Mouse (Mus musculus): Measurements from ENCODE around the gene Glod4. TPM values are rescaled to one million over a fixed set of nuclear protein-coding genes. Genes with fewer than 3 reads are reported as not detected.

The Glod4 gene
- polyA plus RNA-seq, 1 experiment from 2014 or later, result 129 TPM

DNA sequence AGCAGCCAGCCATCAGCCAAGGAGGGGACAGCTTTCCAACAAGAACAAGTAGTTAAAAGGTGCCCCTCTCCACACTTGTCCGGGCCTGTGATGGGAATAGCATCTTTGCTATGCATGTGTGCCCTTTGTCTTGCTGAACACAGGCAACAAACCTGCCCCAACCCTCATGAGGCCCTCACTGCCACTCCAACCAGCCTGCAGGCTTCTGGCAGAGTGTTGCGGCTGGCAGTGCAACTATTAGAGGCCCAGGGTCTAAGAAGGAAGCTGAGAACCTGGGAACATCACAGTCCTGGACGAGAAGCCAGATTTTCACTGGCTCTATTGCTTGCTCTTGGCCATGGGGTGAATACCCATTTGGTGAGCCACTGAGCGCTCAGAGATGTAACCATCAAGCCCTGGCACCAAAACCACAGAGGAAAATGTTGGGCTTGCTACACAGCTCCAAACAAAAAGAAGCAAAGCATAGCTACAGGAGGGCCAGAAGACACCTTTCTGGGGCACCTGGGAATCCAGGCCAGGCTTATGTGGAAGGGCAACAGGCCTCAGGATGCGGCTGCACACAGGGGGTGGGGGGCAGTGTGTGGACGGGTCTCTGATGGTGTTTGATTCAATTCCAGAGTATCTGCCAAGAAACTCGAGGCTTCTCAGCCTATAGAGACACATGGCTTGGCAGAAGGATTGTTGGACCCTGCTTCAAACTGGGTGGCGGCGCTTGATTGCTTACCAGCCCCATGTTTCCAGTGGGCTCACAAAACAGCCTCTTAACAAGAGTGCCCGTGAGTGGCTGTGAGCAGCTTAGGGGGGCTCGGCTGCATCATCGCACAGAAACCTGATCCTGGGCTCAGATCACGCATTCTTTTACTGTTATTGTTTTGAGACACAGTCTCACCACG, 35.7 kb upstream of the Glod4 start:
- ATAC-seq, result peak; percentile 43
- Histone ChIP-seq H3K27me3 (no peaks in the 10 kb centered on the region), H3K9me3 (replicated peaks) (no peaks in the 10 kb centered on the region), H3K4me2 (no peak overlapping the region), H3K36me3 (ENCODE audit: poor library complexity, severe bottlenecking) (peaks cover 8% of the 10 kb centered on the region; the same call in 1 of the 2 replicates), H3K4me1 (peaks cover 15% of the 10 kb centered on the region), H3K27ac (peak overlapping the region; percentile 35), H3K9ac (peak overlapping the region; percentile 26; the same call in 1 of the 2 replicates), H3K4me3 (no peak overlapping the region)
- 42% methylated on average over 14 of the region's 14 CpGs for WGBS

DNA sequence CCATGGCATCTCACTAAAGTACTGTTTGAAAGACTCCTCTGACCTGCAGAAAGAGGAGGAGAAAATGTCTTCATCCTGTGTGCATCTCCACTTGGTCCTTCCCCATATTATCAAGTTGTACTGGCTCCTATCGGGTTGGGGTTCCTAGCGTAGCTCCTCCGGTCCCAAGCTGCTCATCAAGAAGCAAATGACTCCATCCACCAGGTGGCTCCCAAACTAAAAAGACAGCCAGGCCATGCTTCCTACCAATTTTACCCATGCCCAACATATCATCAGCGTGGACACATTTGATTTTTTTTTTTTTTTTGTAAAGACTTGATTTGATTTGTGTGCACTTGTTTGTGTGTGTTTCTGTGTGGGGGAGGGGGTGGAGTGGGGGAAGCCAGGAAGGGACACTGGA, 28.9 kb upstream of the Glod4 start:
- no peak overlapping the region for H3K27ac ChIP-seq
- no peak overlapping the region for H3K9ac ChIP-seq
- H3K4me1 ChIP-seq, result peaks cover 13% of the 10 kb centered on the region
- 0 out of 2 replicates have a peak, but pooled peaks cover 5% of the 10 kb centered on the region for H3K27me3 ChIP-seq
- H3K4me2 ChIP-seq, result no peak overlapping the region
- H3K36me3 ChIP-seq (ENCODE audit: poor library complexity, severe bottlenecking), result peaks cover 9% of the 10 kb centered on the region; the same call in 1 of the 2 replicates
- 85% methylated on average over 4 of the region's 4 CpGs for WGBS
- no peak for ATAC-seq
- no peak overlapping the region for H3K4me3 ChIP-seq
- no peaks in the 10 kb centered on the region for H3K9me3 ChIP-seq (replicated peaks)

DNA sequence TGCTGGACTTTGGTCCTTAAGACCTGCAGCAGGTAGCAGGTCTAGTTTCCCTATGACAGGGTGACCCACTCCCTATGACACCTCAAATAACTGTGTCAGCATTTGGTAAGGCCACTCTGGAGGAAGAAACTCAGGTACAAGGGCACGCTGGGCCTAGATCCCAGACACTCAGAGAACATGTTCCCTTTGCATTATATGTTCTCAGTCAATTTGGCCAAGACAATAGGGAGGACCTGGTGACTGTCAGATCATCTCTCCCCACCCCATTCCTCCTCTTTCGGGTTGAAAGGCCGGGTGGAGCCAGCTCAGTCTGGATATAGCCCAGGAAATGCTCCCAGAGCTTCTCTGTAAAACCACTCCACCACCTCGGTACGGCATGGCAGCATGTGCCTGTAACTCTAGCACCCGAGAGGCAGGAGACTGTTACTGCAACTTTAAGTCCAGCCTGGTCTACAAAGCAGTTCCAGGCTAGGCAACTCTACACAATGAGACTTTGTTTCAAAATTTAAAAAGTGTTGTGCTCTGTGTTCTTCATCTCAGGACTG, 25.1 kb upstream of the Glod4 start:
- Histone ChIP-seq H3K9me3 (replicated peaks) (no peaks in the 10 kb centered on the region), H3K36me3 (ENCODE audit: poor library complexity, severe bottlenecking) (peaks cover 4% of the 10 kb centered on the region; the same call in 1 of the 2 replicates), H3K9ac (peak overlapping the region; percentile 58), H3K4me1 (peaks cover 31% of the 10 kb centered on the region), H3K4me2 (no peak overlapping the region), H3K27me3 (peaks cover 14% of the 10 kb centered on the region; the same call in 1 of the 2 replicates), H3K27ac (peak overlapping the region; percentile 60; the same call in 1 of the 2 replicates), H3K4me3 (no peak overlapping the region)
- no peak for ATAC-seq
- WGBS, result 36% methylated on average over 6 of the region's 6 CpGs

DNA sequence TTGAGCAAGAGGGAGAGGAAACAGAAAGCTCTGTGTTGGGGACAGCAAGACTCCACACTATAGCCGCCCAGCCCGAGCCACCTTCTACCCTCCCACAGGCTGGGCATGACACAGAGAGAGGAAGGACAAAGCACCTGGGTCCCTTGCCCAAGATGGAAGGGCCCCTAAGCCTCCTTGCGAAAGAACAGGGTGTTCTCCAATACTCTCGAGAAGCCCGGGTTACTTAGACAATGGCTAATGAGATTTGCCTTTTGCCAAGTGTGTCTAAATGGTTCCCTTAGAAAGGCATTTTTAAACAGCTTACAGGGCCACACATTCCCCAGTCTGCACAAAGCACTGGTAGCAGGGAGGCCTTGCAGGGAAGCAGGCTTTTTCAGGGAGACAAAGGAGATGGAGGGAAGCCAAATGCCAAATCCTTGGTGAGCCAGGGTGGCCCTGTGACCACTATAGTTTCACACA, 24.5 kb upstream of the Glod4 start:
- Histone ChIP-seq H3K27me3 (peaks cover 14% of the 10 kb centered on the region; the same call in 1 of the 2 replicates), H3K9ac (peak overlapping the region; percentile 58), H3K9me3 (replicated peaks) (no peaks in the 10 kb centered on the region), H3K4me1 (peaks cover 34% of the 10 kb centered on the region), H3K4me2 (peak overlapping the region; percentile 20), H3K27ac (peak overlapping the region; percentile 60), H3K4me3 (no peak overlapping the region), H3K36me3 (ENCODE audit: poor library complexity, severe bottlenecking) (peaks cover 4% of the 10 kb centered on the region; the same call in 1 of the 2 replicates)
- ATAC-seq, result peak; percentile 69
- WGBS, result 5% methylated on average over 5 of the region's 5 CpGs

DNA sequence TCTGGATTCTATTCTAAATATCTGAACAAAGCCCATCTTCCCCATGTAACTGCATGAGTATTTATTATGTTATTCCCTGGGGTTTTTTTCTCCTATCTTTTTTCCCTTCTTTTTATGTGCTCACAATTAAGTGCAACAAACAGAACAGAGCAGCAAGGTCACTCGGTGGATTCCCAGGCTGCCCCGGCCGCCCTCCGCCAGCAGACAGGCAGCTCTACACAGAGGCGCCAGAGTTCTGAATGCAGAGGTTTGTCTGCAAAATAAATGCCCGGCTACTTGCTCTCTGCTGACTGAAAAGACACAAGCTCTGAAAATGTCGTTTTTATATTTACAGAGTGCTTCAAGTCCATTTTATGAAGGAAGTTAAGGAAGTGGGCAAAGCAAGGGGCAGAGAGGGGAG, 24.0 kb upstream of the Glod4 start:
- Histone ChIP-seq H3K4me1 (peaks cover 38% of the 10 kb centered on the region), H3K27ac (peak overlapping the region; percentile 60), H3K36me3 (ENCODE audit: poor library complexity, severe bottlenecking) (peaks cover 4% of the 10 kb centered on the region; the same call in 1 of the 2 replicates), H3K27me3 (peaks cover 14% of the 10 kb centered on the region; the same call in 1 of the 2 replicates), H3K9me3 (replicated peaks) (no peaks in the 10 kb centered on the region), H3K4me3 (no peak overlapping the region), H3K4me2 (peak overlapping the region; percentile 20), H3K9ac (peak overlapping the region; percentile 58)
- ATAC-seq, result no peak
- 20% methylated on average over 7 of the region's 7 CpGs for WGBS

DNA sequence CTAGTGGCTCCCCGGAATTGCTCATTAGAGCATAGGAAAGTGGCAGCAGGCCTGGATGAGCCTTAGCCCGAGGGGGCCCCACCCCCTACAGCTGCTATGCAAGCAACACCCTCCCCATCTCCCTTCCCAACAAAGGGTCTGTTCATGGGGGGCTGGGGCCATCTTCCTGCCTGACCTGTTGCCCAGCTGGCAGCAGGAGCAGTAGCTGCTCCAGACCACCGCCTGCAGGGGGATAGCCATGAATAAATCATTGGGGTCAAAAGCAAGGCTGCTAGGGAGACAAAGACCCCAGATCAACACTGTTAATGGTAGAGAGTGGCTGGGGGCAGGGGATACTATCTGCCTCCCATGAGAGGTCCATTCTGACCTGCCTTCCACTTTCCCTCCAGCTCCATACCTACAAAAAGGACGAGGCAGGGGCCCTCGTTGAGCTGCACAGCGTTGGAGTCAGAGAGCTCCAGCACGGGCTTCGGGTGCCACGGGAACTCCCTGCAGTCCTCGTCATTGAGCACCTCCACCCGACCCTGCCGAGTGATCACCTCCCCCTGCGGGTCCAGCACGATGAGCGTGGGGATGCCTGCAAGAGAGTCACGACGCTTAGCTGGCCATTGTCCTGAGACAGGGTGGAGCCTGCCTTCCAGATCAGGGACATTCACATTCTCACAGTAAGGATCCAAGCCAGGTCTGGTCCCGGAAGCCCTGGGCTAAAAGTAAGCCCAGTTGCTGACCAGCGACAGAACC, 19.3 kb upstream of the Glod4 start:
- Histone ChIP-seq H3K9me3 (replicated peaks) (no peaks in the 10 kb centered on the region), H3K4me1 (peaks cover 58% of the 10 kb centered on the region), H3K4me3 (no peak overlapping the region), H3K4me2 (peak overlapping the region; percentile 7; the same call in 1 of the 2 replicates), H3K27ac (peak overlapping the region; percentile 19; the same call in 1 of the 2 replicates), H3K36me3 (ENCODE audit: poor library complexity, severe bottlenecking) (peaks cover 9% of the 10 kb centered on the region; the same call in 1 of the 2 replicates), H3K27me3 (peaks cover 8% of the 10 kb centered on the region; the same call in 1 of the 2 replicates), H3K9ac (peak overlapping the region; percentile 39; the same call in 1 of the 2 replicates)
- no peak for ATAC-seq
- 11% methylated on average over 19 of the region's 19 CpGs for WGBS

DNA sequence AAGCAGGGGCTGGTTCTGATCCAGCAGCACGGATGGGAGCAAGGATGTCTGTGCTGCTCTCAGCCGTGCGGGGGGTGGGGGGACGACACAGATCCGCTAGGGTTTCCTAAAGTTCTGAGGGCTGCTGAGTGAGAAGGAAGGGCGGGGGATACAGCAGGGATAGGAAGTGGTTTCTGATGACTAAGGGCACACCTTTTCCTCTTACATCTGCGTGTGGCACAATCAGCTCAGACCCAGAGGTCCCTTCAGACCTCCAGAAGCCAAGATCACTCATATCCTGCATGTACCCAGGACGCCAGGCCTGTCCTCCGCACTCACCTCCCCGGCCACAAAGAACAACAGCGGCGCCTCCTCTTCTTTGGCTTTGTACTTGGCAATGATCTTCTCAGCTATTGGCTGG, 17.7 kb upstream of the Glod4 start:
- Histone ChIP-seq H3K4me1 (peaks cover 47% of the 10 kb centered on the region), H3K9me3 (replicated peaks) (no peaks in the 10 kb centered on the region), H3K27ac (0 out of 2 replicates have a peak overlapping the region, but pooled peaks have one; percentile 35), H3K9ac (peak overlapping the region; percentile 46; the same call in 1 of the 2 replicates), H3K4me2 (no peak overlapping the region), H3K27me3 (peaks cover 8% of the 10 kb centered on the region; the same call in 1 of the 2 replicates), H3K4me3 (no peak overlapping the region), H3K36me3 (ENCODE audit: poor library complexity, severe bottlenecking) (peaks cover 9% of the 10 kb centered on the region; the same call in 1 of the 2 replicates)
- no peak for ATAC-seq
- 74% methylated on average over 12 of the region's 12 CpGs for WGBS

DNA sequence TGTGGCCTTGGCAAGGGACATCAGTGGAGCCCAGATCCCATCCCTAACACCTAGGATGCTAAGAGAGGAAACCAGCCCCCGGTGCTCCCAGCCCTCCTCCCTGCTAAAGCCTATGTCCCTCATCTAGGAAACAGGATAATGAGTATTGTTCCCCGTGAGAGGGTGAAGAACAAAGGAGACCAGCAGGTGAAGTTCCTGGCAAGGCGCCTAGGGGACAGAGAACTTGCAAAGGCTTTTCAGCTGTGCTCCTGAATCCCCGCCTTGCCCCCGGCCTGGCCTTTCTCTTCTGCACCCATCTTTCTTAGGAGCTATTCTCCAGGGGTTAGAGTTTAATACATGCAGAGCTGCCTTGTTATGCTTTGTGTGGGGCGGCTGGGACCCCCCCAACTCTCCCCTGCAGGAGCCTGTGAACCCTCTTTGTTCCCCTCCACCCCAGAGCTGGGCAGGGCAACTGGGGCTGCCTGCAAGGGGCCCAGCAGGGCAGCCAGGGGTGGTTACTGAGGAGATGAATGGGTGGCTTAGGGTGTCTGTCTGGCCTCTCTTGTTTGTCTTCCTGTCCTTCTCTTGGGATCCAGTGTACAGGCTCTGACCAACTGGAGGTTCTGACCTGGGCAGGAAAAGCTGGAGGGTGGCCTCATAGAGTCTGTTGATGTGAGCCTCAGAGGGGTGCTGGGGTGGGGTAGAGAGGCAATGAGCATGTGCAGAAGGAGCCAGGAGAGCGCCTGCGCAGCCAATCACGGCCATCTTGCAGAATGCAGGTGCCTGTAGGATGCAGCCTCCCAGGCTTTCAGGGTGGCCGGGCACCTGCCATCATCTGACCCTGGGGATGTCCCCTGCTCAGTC, 16.9 kb upstream of the Glod4 start:
- Histone ChIP-seq H3K4me2 (no peak overlapping the region), H3K4me1 (peaks cover 49% of the 10 kb centered on the region), H3K27me3 (peaks cover 5% of the 10 kb centered on the region; the same call in 1 of the 2 replicates), H3K36me3 (ENCODE audit: poor library complexity, severe bottlenecking) (peaks cover 9% of the 10 kb centered on the region; the same call in 1 of the 2 replicates), H3K9ac (peak overlapping the region; percentile 46), H3K9me3 (replicated peaks) (no peaks in the 10 kb centered on the region), H3K4me3 (no peak overlapping the region), H3K27ac (peak overlapping the region; percentile 35; the same call in 1 of the 2 replicates)
- WGBS, result 40% methylated on average over 10 of the region's 10 CpGs
- no peak for ATAC-seq

DNA sequence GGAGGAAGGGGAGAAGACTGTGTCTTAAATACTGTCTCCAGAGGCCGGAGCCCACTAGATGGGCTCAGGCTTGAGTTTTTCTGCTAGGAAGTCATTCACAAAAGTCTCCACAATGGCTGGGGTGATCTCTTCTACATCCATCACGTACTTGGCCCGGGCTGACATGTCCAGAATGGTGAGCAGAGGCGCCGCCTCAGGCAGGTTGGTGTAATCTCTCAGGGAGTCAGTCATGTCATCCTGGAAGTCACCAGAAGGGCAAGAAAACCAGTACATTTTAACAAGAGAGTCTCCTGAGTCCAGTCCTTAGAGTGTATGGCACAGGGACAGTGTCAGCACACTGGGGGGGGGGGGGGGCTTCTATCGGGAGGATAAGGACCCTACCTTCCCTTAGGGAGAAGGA, 15.0 kb upstream of the Glod4 start:
- ATAC-seq, result no peak

DNA sequence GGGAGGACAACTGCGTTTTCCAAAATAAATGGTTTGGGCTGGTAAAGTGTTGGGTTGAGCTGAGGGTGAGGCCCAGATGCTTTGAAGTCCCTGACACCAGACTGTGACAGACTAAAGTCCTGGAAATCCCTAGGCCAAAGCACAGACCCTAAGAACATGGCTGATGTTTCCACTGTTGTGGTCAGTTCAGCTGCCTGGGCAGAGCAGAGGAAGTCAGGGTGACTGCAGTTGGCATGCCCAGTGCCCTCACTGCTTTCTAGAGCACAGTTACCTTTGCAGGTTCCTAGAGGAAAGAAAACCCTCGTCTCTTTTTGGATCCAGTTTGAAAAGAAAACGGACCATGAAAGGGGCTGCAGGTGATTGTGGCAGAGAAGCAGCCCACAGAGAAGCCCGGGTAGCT, 13.9 kb upstream of the Glod4 start:
- Histone ChIP-seq H3K9ac (no peak overlapping the region), H3K27ac (no peak overlapping the region), H3K4me2 (no peak overlapping the region), H3K9me3 (replicated peaks) (no peaks in the 10 kb centered on the region), H3K36me3 (ENCODE audit: poor library complexity, severe bottlenecking) (peaks cover 9% of the 10 kb centered on the region; the same call in 1 of the 2 replicates), H3K27me3 (no peaks in the 10 kb centered on the region), H3K4me1 (peaks cover 47% of the 10 kb centered on the region), H3K4me3 (no peak overlapping the region)
- ATAC-seq, result no peak
- WGBS, result 78% methylated on average over 4 of the region's 4 CpGs

More for the DNA sequence above, 15.0 kb upstream of the Glod4 start:
- WGBS, result 90% methylated on average over 6 of the region's 6 CpGs
- Histone ChIP-seq H3K4me3 (no peak overlapping the region), H3K27ac (no peak overlapping the region), H3K9ac (no peak overlapping the region), H3K36me3 (ENCODE audit: poor library complexity, severe bottlenecking) (peaks cover 9% of the 10 kb centered on the region; the same call in 1 of the 2 replicates), H3K27me3 (no peaks in the 10 kb centered on the region; the same call in 1 of the 2 replicates), H3K9me3 (replicated peaks) (no peaks in the 10 kb centered on the region), H3K4me2 (no peak overlapping the region), H3K4me1 (peaks cover 53% of the 10 kb centered on the region)
